Mouse (Mus musculus): Measurements from ENCODE around the gene Nat8l.

The Nat8l gene

GRCm38 (mm10) chr5:34002636-34003035 lies 6.9 kb downstream of the Nat8l start:
- no peak for DNase-seq (ENCODE audit: low read depth, low spot score)

- no peak for DNase-seq (ENCODE audit: low read depth, low spot score)
Observed at GRCm38 (mm10) chr5:34004618-34005017, 8.8 kb downstream of the Nat8l start.

GRCm38 (mm10) chr5:34006832-34007231 lies 11.0 kb downstream of the Nat8l start:
- DNase-seq (ENCODE audit: low read depth, low spot score) = no peak

GRCm38 (mm10) chr5:34007392-34007941 lies 11.7 kb downstream of the Nat8l start:
- DNase-seq (ENCODE audit: low read depth, low spot score) = no peak

- DNase-seq (ENCODE audit: low read depth, low spot score) = peak; percentile 17
Observed at GRCm38 (mm10) chr5:34014652-34015051, 18.9 kb downstream of the Nat8l start.

GRCm38 (mm10) chr5:34018968-34019367 lies 23.2 kb downstream of the Nat8l start:
- no peak for DNase-seq (ENCODE audit: low read depth, low spot score)

- no peak for DNase-seq (ENCODE audit: low read depth, low spot score)
Observed at GRCm38 (mm10) chr5:34030101-34030500, 34.3 kb downstream of the Nat8l start.

GRCm38 (mm10) chr5:34031022-34031421 lies 35.2 kb downstream of the Nat8l start:
- DNase-seq (ENCODE audit: low read depth, low spot score) = no peak

GRCm38 (mm10) chr5:34032520-34032919 lies 36.7 kb downstream of the Nat8l start:
- DNase-seq (ENCODE audit: low read depth, low spot score) = no peak

Measured in forelimb bud, embryonic 11.5 days (tissue).